Mouse (Mus musculus) limb, embryonic 10.5 days (tissue): ENCODE data around the gene Ttll5. TPM values are rescaled to one million over a fixed set of nuclear protein-coding genes. Genes with fewer than 3 reads are reported as not detected.
A peak's percentile ranks its signal among the peaks of the same experiment; 100 is the strongest.

Source experiments
- DNase-seq: peaks from one replicate; pipeline ENCODE4 v3.0.0-alpha.2; 2017; ENCODE audit warnings: low spot score
- H3K27ac ChIP-seq: fragments of 300-500 bp; sonication (generic); 2 replicates; pipeline ENCODE4 v1.5.1; 2016; ENCODE audit warnings: mild to moderate bottlenecking
- H3K27me3 ChIP-seq: fragments of 300-500 bp; sonication (generic); 2 replicates; pipeline ENCODE4 v1.6.1; 2016; ENCODE audit warnings: low read depth, mild to moderate bottlenecking; ENCODE audit not compliant: poor library complexity, severe bottlenecking
- H3K36me3 ChIP-seq: fragments of 300-500 bp; sonication (generic); 2 replicates; pipeline ENCODE4 v1.6.1; 2016; ENCODE audit warnings: mild to moderate bottlenecking, moderate library complexity
- H3K4me1 ChIP-seq: fragments of 300-500 bp; sonication (generic); 2 replicates; pipeline ENCODE4 v1.6.1; 2016
- H3K4me3 ChIP-seq: fragments of 300-500 bp; sonication (generic); 2 replicates; pipeline ENCODE4 v1.5.1; 2016; ENCODE audit warnings: mild to moderate bottlenecking, moderate library complexity
- H3K9me3 ChIP-seq: fragments of 300-500 bp; sonication (generic); replicated peaks from 2 replicates; pipeline ENCODE4 v1.6.1; 2016; ENCODE audit warnings: mild to moderate bottlenecking
- WGBS: fragments of 180-500 bp; shearing (Covaris S2); methylation state at CpG from one replicate; pipeline ENCODE4 v1.1.7; 2016; 5-methylcytosine and 5-hydroxymethylcytosine counted together
- polyA plus RNA-seq: library from polyadenylated mRNA; unstranded; fragments of >200 nt; fragmentation: Nextera tagmentation; extraction: Ambion mirVana; gene quantifications from 2 replicates; pipeline ENCODE4 v1.2.1, GENCODE M21; 2016

Gene Ttll5
- polyA plus RNA-seq, 1 experiment from 2014 or later, result 22.4 TPM

GRCm38 (mm10) chr12:85903986-85904385, 79.5 kb downstream of the Ttll5 start:
- Histone ChIP-seq H3K36me3 (peaks cover 36% of the 10 kb centered on the region), H3K27ac (no peak overlapping the region), H3K4me1 (no peaks in the 10 kb centered on the region), H3K4me3 (no peak overlapping the region), H3K27me3 (no peaks in the 10 kb centered on the region), H3K9me3 (no peaks in the 10 kb centered on the region)
- DNase-seq, result no peak
- 87% methylated on average over 6 of the region's 6 CpGs for WGBS

- no peak for DNase-seq
Observed at GRCm38 (mm10) chr12:85905666-85906065, 81.2 kb downstream of the Ttll5 start.

GRCm38 (mm10) chr12:85907896-85908295, 83.4 kb downstream of the Ttll5 start:
- H3K36me3 ChIP-seq, result peaks cover 14% of the 10 kb centered on the region
- no peak overlapping the region for H3K4me3 ChIP-seq
- 85% methylated on average over 3 of the region's 3 CpGs for WGBS
- H3K4me1 ChIP-seq, result no peaks in the 10 kb centered on the region
- H3K27me3 ChIP-seq, result no peaks in the 10 kb centered on the region
- no peak for DNase-seq
- no peak overlapping the region for H3K27ac ChIP-seq
- H3K9me3 ChIP-seq, result no peaks in the 10 kb centered on the region

More at GRCm38 (mm10) chr12:85905666-85906065, 81.2 kb downstream of the Ttll5 start:
- H3K4me1 ChIP-seq, result no peaks in the 10 kb centered on the region
- H3K9me3 ChIP-seq, result no peaks in the 10 kb centered on the region
- WGBS, result 97% methylated on average over 2 of the region's 2 CpGs
- H3K4me3 ChIP-seq, result no peak overlapping the region
- H3K27me3 ChIP-seq, result no peaks in the 10 kb centered on the region
- H3K27ac ChIP-seq, result no peak overlapping the region
- H3K36me3 ChIP-seq, result peaks cover 32% of the 10 kb centered on the region

GRCm38 (mm10) chr12:85910811-85911210, 86.4 kb downstream of the Ttll5 start:
- no peak overlapping the region for H3K4me3 ChIP-seq
- peaks cover 15% of the 10 kb centered on the region for H3K36me3 ChIP-seq
- no peaks in the 10 kb centered on the region for H3K27me3 ChIP-seq
- DNase-seq, result no peak
- 79% methylated on average over 6 of the region's 6 CpGs for WGBS
- H3K4me1 ChIP-seq, result no peaks in the 10 kb centered on the region
- H3K9me3 ChIP-seq, result no peaks in the 10 kb centered on the region
- H3K27ac ChIP-seq, result no peak overlapping the region

GRCm38 (mm10) chr12:85912712-85913504, 88.4 kb downstream of the Ttll5 start:
- DNase-seq, result no peak
- no peak overlapping the region for H3K27ac ChIP-seq
- H3K4me1 ChIP-seq, result no peaks in the 10 kb centered on the region
- H3K9me3 ChIP-seq, result no peaks in the 10 kb centered on the region
- no peak overlapping the region for H3K4me3 ChIP-seq
- H3K36me3 ChIP-seq, result peaks cover 18% of the 10 kb centered on the region
- WGBS, result 89% methylated on average over 13 of the region's 13 CpGs
- no peaks in the 10 kb centered on the region for H3K27me3 ChIP-seq

GRCm38 (mm10) chr12:85926897-85927296, 102.4 kb downstream of the Ttll5 start:
- Histone ChIP-seq H3K4me3 (no peak overlapping the region), H3K9me3 (no peaks in the 10 kb centered on the region), H3K27me3 (no peaks in the 10 kb centered on the region), H3K27ac (no peak overlapping the region), H3K4me1 (no peaks in the 10 kb centered on the region), H3K36me3 (peaks cover 32% of the 10 kb centered on the region)
- no peak for DNase-seq
- 65% methylated on average over 4 of the region's 4 CpGs for WGBS

GRCm38 (mm10) chr12:85928513-85928912, 104.1 kb downstream of the Ttll5 start:
- 90% methylated on average over 10 of the region's 10 CpGs for WGBS
- peaks cover 35% of the 10 kb centered on the region for H3K36me3 ChIP-seq
- no peaks in the 10 kb centered on the region for H3K9me3 ChIP-seq
- no peak overlapping the region for H3K4me3 ChIP-seq
- H3K27ac ChIP-seq, result no peak overlapping the region
- no peak for DNase-seq
- H3K4me1 ChIP-seq, result no peaks in the 10 kb centered on the region
- no peaks in the 10 kb centered on the region for H3K27me3 ChIP-seq

- DNase-seq, result no peak
- Histone ChIP-seq H3K9me3 (no peaks in the 10 kb centered on the region), H3K4me3 (no peak overlapping the region), H3K27me3 (no peaks in the 10 kb centered on the region), H3K36me3 (peaks cover 45% of the 10 kb centered on the region), H3K4me1 (no peaks in the 10 kb centered on the region), H3K27ac (no peak overlapping the region)
- 80% methylated on average over 4 of the region's 4 CpGs for WGBS
Observed at GRCm38 (mm10) chr12:85929711-85930110, 105.3 kb downstream of the Ttll5 start.

- no peak overlapping the region for H3K27ac ChIP-seq
Observed at GRCm38 (mm10) chr12:85930713-85931112, 106.3 kb downstream of the Ttll5 start.

GRCm38 (mm10) chr12:85933241-85933640, 108.8 kb downstream of the Ttll5 start:
- Histone ChIP-seq H3K36me3 (peaks cover 32% of the 10 kb centered on the region), H3K9me3 (no peaks in the 10 kb centered on the region), H3K4me1 (no peaks in the 10 kb centered on the region), H3K27ac (no peak overlapping the region), H3K27me3 (no peaks in the 10 kb centered on the region), H3K4me3 (no peak overlapping the region)
- DNase-seq, result no peak
- WGBS, result 87% methylated on average over 10 of the region's 10 CpGs

More at GRCm38 (mm10) chr12:85930713-85931112, 106.3 kb downstream of the Ttll5 start:
- no peaks in the 10 kb centered on the region for H3K4me1 ChIP-seq
- WGBS, result 94% methylated on average over 3 of the region's 3 CpGs
- no peak overlapping the region for H3K4me3 ChIP-seq
- no peak for DNase-seq
- H3K27me3 ChIP-seq, result no peaks in the 10 kb centered on the region
- H3K36me3 ChIP-seq, result peaks cover 40% of the 10 kb centered on the region
- no peaks in the 10 kb centered on the region for H3K9me3 ChIP-seq

- no peak for DNase-seq
- Histone ChIP-seq H3K9me3 (no peaks in the 10 kb centered on the region), H3K36me3 (peaks cover 24% of the 10 kb centered on the region), H3K4me1 (no peaks in the 10 kb centered on the region), H3K27ac (no peak overlapping the region), H3K4me3 (no peak overlapping the region), H3K27me3 (no peaks in the 10 kb centered on the region)
- 95% methylated on average over 5 of the region's 5 CpGs for WGBS
Observed at GRCm38 (mm10) chr12:85937384-85937783, 112.9 kb downstream of the Ttll5 start.

- no peak for DNase-seq
- Histone ChIP-seq H3K9me3 (no peaks in the 10 kb centered on the region), H3K4me3 (no peak overlapping the region), H3K27me3 (no peaks in the 10 kb centered on the region), H3K36me3 (peaks cover 7% of the 10 kb centered on the region; the same call in 1 of the 2 replicates), H3K27ac (peak overlapping the region; percentile 38), H3K4me1 (peaks cover 12% of the 10 kb centered on the region)
- 34% methylated on average over 10 of the region's 10 CpGs for WGBS
Observed at GRCm38 (mm10) chr12:85943456-85943855, 119.0 kb downstream of the Ttll5 start.

- WGBS, result 94% methylated on average over 3 of the region's 3 CpGs
- no peak for DNase-seq
- H3K27me3 ChIP-seq, result no peaks in the 10 kb centered on the region
- no peak overlapping the region for H3K4me3 ChIP-seq
- peaks cover 12% of the 10 kb centered on the region for H3K4me1 ChIP-seq
- no peak overlapping the region for H3K27ac ChIP-seq
- H3K36me3 ChIP-seq, result peaks cover 5% of the 10 kb centered on the region; the same call in 1 of the 2 replicates
- no peaks in the 10 kb centered on the region for H3K9me3 ChIP-seq
Observed at GRCm38 (mm10) chr12:85944419-85944818, 120.0 kb downstream of the Ttll5 start.
